Comparison of ENCODE assay signal across 8 mouse cellular contexts in the genomic region with DNA sequence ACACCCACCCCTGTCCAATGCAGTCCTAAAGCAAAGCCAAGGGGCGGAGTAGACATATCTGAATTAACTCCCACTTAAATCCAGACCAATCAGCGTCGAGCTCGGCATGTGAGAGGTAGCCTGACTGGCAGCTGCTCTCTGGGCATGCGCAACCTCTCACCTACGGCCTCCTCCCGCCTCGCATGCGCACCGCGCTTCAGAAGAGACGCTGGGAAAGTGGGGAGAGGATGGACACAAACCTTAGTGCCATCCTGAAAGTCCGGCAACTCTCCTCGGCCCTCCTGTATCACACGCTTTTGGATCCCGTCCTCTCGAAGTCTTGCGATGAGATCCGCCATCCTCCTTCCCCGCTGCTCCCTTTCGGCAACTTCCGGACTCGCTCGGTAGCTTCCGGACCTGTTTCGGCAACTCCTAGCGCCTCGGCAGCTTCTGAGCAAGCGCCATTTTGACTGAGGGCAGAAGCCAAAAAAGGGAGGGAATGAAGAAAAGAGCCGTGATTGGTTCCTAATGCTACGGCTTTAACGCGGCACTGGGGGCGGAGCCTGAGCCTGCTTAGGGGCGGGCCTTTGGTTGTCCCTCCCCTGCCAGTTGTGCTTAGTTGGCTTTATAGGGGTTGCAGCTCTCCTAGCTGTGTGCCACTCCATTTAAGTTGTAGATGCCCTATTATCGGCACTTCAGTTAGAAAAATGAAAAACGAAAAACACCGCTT. TPM values are rescaled to one million over a fixed set of nuclear protein-coding genes. Genes with fewer than 3 reads are reported as not detected.
DNase-seq lines count a peak whose midpoint lies in the region; ATAC-seq lines count a peak whose summit lies in the region.

No protein-coding gene starts in this region.

- H3K36me3 ChIP-seq in lung, embryonic 16.5 days (ENCODE audit: control insufficient read depth, insufficient read depth, low read length): peaks cover 6% of the 10 kb centered on the region; the same call in 1 of the 2 replicates

- H3K4me3 ChIP-seq in lung, embryonic 16.5 days (ENCODE audit: low read length): peak overlapping the region; percentile 53

- no peaks in the 10 kb centered on the region for H3K9me3 ChIP-seq in lung, embryonic 16.5 days (ENCODE audit: control insufficient read depth, low read length)

- no peaks in the 10 kb centered on the region for H3K27me3 ChIP-seq in lung, embryonic 16.5 days (ENCODE audit: control insufficient read depth, insufficient read depth, low read depth, low read length)

- peak overlapping the region; percentile 63 for H3K4me2 ChIP-seq in lung, embryonic 16.5 days (ENCODE audit: low read depth, low read length)

- peak; percentile 70 to 81 for ATAC-seq in hematopoietic stem cell, adult 5-6 weeks (replicated peaks in 1 of 2; ENCODE audit: insufficient read depth in 1 of 2, low FRiP score in 2 of 2, low TSS enrichment in 1 of 2, low read depth in 1 of 2, poor library complexity in 2 of 2, severe bottlenecking in 2 of 2)
- peak; percentile 85 for ATAC-seq in lung, embryonic 16.5 days (ENCODE audit: low read depth)

- peak overlapping the region; percentile 71 for H3K9ac ChIP-seq in lung, embryonic 16.5 days (ENCODE audit: low read length)

- DNase-seq in MEL-GATA-1-ER (ENCODE audit: extremely low read depth, low read depth): peak; percentile 96
- DNase-seq in cerebellum, adult 8-10 months: peak; percentile 98
- DNase-seq in forelimb bud, embryonic 11.5 days (ENCODE audit: low read depth, low spot score): peak; percentile 98
- DNase-seq in layer of hippocampus, adult 9-10 months (ENCODE audit: low spot score): peak; percentile 97
- DNase-seq in ovary, postnatal 10 days (ENCODE audit: low spot score): peak; percentile 95
- DNase-seq in thymus, postnatal 10 days (ENCODE audit: low spot score in 2 of 2): peak; percentile 98 to 99

- H3K4me1 ChIP-seq in lung, embryonic 16.5 days (replicated peaks; ENCODE audit: control insufficient read depth, insufficient read depth, low read length): peaks cover 7% of the 10 kb centered on the region

- H3K27ac ChIP-seq in lung, embryonic 16.5 days (ENCODE audit: low read length): peak overlapping the region; percentile 50

- 2% methylated on average over 38 of the region's 38 CpGs for WGBS in lung, embryonic 16.5 days

RNA-seq across cellular contexts. Expression of gene Aip, which starts 4.4 kb away (rescaled TPM):
- total RNA-seq in hematopoietic stem cell, adult 5-6 weeks (2017): 60.3 and 78.0 TPM in 2 replicates
- polyA plus RNA-seq in lung, embryonic 16.5 days (2015; fragmentation: Nextera tagmentation; extraction: Ambion mirVana): 102 TPM in 2 replicates

RNA-seq across cellular contexts. Expression of gene Gpr152, which starts 18.3 kb away (rescaled TPM):
- not detected in 2 replicates for total RNA-seq in hematopoietic stem cell, adult 5-6 weeks (2017)
- polyA plus RNA-seq in lung, embryonic 16.5 days (2015; fragmentation: Nextera tagmentation; extraction: Ambion mirVana): not detected in 2 replicates

RNA-seq across cellular contexts. Expression of gene Pitpnm1, which starts 21.5 kb away (rescaled TPM):
- total RNA-seq in hematopoietic stem cell, adult 5-6 weeks (2017): 20.0 and 22.4 TPM in 2 replicates
- polyA plus RNA-seq in lung, embryonic 16.5 days (2015; fragmentation: Nextera tagmentation; extraction: Ambion mirVana): 12.6 and 14.4 TPM in 2 replicates

RNA-seq across cellular contexts. Expression of gene Cabp4, which starts 22.6 kb away (rescaled TPM):
- total RNA-seq in hematopoietic stem cell, adult 5-6 weeks (2017): not detected in 2 replicates
- 0.16 TPM in 1 of 2 replicates, not detected in the other for polyA plus RNA-seq in lung, embryonic 16.5 days (2015; fragmentation: Nextera tagmentation; extraction: Ambion mirVana)

RNA-seq across cellular contexts. Expression of gene Cdk2ap2, which starts 24.3 kb away (rescaled TPM):
- 13.3 and 18.8 TPM in 2 replicates for total RNA-seq in hematopoietic stem cell, adult 5-6 weeks (2017)
- 111 and 128 TPM in 2 replicates for polyA plus RNA-seq in lung, embryonic 16.5 days (2015; fragmentation: Nextera tagmentation; extraction: Ambion mirVana)

Comparison
In these comparisons a context has a peak if more than half of its experiments do, and no peak if none do; other contexts are left out.
1. Peak in every context shown above with its lines: DNase-seq, ATAC-seq, H3K4me3 ChIP-seq and H3K27ac ChIP-seq.